Mouse (Mus musculus): Measurements from ENCODE around the gene Zfp462. TPM values are rescaled to one million over a fixed set of nuclear protein-coding genes. Genes with fewer than 3 reads are reported as not detected.

The Zfp462 gene
- polyA plus RNA-seq, 1 experiment from 2014 or later, result 5.5 TPM

DNA sequence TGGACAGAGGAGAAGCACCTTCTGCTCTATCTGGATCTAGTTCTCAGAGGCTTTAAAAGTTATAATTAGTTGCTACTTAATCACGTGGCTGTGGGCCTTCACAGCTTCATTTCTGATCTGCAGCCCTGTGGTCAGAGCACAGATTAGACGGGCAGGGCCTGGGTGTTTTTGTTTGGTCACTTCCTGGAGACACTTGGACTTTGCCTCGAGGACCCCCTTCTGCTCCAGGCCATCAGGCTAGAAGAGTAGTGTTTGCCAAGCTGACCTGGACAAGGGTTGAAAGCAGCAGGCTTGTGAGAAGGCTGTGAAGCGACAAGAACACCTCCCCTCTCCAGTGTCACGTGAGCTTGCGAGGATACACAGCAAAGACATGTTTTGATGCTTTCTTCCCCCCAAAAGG lies 58.3 kb downstream of the Zfp462 start:
- Histone ChIP-seq H3K9ac (no peak overlapping the region), H3K9me3 (no peaks in the 10 kb centered on the region), H3K27ac (no peak overlapping the region), H3K4me2 (no peak overlapping the region), H3K4me1 (peaks cover 24% of the 10 kb centered on the region), H3K36me3 (peaks cover 11% of the 10 kb centered on the region), H3K4me3 (no peak overlapping the region), H3K27me3 (no peaks in the 10 kb centered on the region)
- WGBS, result 74% methylated on average over 6 of the region's 6 CpGs
- ATAC-seq (ENCODE audit: insufficient number of reproducible peaks, low FRiP score, low TSS enrichment, low read depth), result no peak

- ATAC-seq (ENCODE audit: insufficient number of reproducible peaks, low FRiP score, low TSS enrichment, low read depth), result no peak
Observed at GRCm38 (mm10) chr4:55005066-55005465, 60.2 kb downstream of the Zfp462 start.

GRCm38 (mm10) chr4:55005521-55005969 lies 60.7 kb downstream of the Zfp462 start:
- no peaks in the 10 kb centered on the region for H3K27me3 ChIP-seq
- H3K36me3 ChIP-seq, result peaks cover 35% of the 10 kb centered on the region
- peak overlapping the region; percentile 68 for H3K27ac ChIP-seq
- H3K4me2 ChIP-seq, result peak overlapping the region; percentile 34; the same call in 1 of the 2 replicates
- WGBS, result 19% methylated on average over 9 of the region's 9 CpGs
- H3K9ac ChIP-seq, result no peak overlapping the region
- H3K4me1 ChIP-seq, result peaks cover 22% of the 10 kb centered on the region
- ATAC-seq (ENCODE audit: insufficient number of reproducible peaks, low FRiP score, low TSS enrichment, low read depth), result no peak
- no peaks in the 10 kb centered on the region for H3K9me3 ChIP-seq
- H3K4me3 ChIP-seq, result peak overlapping the region; percentile 17

More at GRCm38 (mm10) chr4:55005066-55005465, 60.2 kb downstream of the Zfp462 start:
- Histone ChIP-seq H3K27me3 (no peaks in the 10 kb centered on the region), H3K4me2 (peak overlapping the region; percentile 34; the same call in 1 of the 2 replicates), H3K4me3 (peak overlapping the region; percentile 17), H3K27ac (peak overlapping the region; percentile 68), H3K9ac (no peak overlapping the region), H3K9me3 (no peaks in the 10 kb centered on the region), H3K36me3 (peaks cover 30% of the 10 kb centered on the region), H3K4me1 (peaks cover 24% of the 10 kb centered on the region)
- 15% methylated on average over 4 of the region's 4 CpGs for WGBS

DNA sequence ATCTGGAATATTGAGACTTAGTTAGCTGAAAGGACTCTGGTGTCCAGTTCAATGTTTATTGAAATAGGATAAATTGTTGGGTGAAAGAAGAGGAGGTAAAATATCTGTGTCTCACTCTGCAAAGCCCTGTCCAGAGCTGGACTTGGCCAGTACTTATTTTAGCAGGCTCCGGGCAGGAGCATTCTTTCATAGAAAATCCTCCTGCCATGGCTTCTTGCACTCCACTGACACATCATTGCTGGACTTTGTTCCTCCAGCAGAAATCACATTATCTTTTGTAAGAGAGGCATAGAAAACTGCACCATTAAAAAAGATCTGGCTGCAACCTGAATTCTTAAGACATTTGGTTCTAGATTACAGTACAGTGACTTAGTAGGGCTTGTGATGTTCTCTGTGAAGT lies 61.2 kb downstream of the Zfp462 start:
- Histone ChIP-seq H3K27ac (peak overlapping the region; percentile 68; the same call in 1 of the 2 replicates), H3K36me3 (peaks cover 40% of the 10 kb centered on the region), H3K9ac (no peak overlapping the region), H3K27me3 (no peaks in the 10 kb centered on the region), H3K4me2 (no peak overlapping the region), H3K4me3 (0 out of 2 replicates have a peak overlapping the region, but pooled peaks have one; percentile 17), H3K4me1 (peaks cover 20% of the 10 kb centered on the region), H3K9me3 (no peaks in the 10 kb centered on the region)
- WGBS, result 62% methylated on average over 1 of the region's 1 CpGs
- ATAC-seq (ENCODE audit: insufficient number of reproducible peaks, low FRiP score, low TSS enrichment, low read depth), result no peak

DNA sequence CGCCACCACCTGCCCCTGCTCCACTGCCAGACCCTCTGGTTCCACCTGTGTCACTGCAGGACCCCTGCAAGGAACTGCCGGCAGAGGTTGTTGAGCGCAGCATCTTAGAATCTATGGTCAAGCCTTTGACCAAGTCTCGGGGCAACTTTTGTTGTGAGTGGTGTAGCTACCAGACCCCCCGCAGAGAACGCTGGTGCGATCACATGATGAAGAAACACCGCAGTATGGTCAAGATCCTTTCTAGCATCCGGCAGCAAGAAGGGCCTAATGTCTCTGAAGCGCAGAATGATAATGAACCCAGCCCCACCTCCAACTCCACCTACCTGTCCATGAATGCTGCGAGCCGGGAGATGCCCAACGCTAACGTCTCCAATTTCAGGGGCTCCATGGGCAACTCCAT lies 63.8 kb downstream of the Zfp462 start:
- WGBS, result 96% methylated on average over 14 of the region's 14 CpGs
- Histone ChIP-seq H3K4me1 (peaks cover 20% of the 10 kb centered on the region), H3K27ac (no peak overlapping the region), H3K9me3 (no peaks in the 10 kb centered on the region), H3K36me3 (peaks cover 62% of the 10 kb centered on the region), H3K4me3 (no peak overlapping the region), H3K9ac (no peak overlapping the region), H3K4me2 (no peak overlapping the region), H3K27me3 (no peaks in the 10 kb centered on the region)
- ATAC-seq (ENCODE audit: insufficient number of reproducible peaks, low FRiP score, low TSS enrichment, low read depth), result no peak

GRCm38 (mm10) chr4:55011391-55011790 lies 66.5 kb downstream of the Zfp462 start:
- H3K9ac ChIP-seq, result no peak overlapping the region
- H3K4me2 ChIP-seq, result no peak overlapping the region
- H3K4me3 ChIP-seq, result no peak overlapping the region
- no peaks in the 10 kb centered on the region for H3K27me3 ChIP-seq
- WGBS, result 91% methylated on average over 12 of the region's 12 CpGs
- H3K36me3 ChIP-seq, result peaks cover 85% of the 10 kb centered on the region
- H3K9me3 ChIP-seq, result no peaks in the 10 kb centered on the region
- no peak overlapping the region for H3K27ac ChIP-seq
- ATAC-seq (ENCODE audit: insufficient number of reproducible peaks, low FRiP score, low TSS enrichment, low read depth), result no peak
- no peaks in the 10 kb centered on the region; the same call in 1 of the 2 replicates for H3K4me1 ChIP-seq

DNA sequence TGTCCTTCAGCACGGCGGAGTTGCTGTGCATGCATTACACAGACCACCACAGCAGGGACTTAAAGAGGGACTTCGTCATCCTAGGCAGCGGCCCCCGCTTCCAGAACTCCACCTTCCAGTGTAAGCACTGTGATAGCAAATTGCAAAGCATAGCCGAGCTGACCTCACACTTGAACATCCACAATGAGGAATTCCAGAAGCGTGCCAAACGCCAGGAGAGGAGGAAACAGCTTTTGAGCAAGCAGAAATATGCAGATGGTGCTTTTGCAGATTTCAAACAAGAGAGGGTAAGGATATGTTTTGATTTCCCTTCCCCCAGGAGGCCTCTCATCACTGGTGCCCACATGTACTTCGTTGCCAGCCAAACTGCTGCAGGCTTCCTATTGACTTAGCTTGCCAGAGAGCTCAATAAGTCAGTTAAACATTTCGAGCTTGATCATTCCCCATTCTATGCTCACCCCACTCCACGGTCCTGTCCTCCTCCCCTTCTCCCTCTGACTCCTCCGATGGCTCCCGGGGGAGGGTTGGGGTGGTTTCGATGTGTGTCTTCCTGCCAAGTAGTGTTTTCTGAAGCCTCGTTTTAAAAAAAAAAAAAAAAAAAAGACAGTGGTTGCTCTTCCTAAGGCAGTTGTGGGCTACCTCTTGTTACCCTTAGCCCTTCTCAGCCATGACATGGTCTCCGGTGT lies 68.9 kb downstream of the Zfp462 start:
- H3K4me3 ChIP-seq, result no peak overlapping the region
- H3K4me1 ChIP-seq, result no peaks in the 10 kb centered on the region
- peaks cover 89% of the 10 kb centered on the region for H3K36me3 ChIP-seq
- no peaks in the 10 kb centered on the region for H3K9me3 ChIP-seq
- H3K4me2 ChIP-seq, result no peak overlapping the region
- no peak for ATAC-seq (ENCODE audit: insufficient number of reproducible peaks, low FRiP score, low TSS enrichment, low read depth)
- no peaks in the 10 kb centered on the region for H3K27me3 ChIP-seq
- WGBS, result 73% methylated on average over 16 of the region's 16 CpGs
- H3K9ac ChIP-seq, result no peak overlapping the region
- H3K27ac ChIP-seq, result no peak overlapping the region

DNA sequence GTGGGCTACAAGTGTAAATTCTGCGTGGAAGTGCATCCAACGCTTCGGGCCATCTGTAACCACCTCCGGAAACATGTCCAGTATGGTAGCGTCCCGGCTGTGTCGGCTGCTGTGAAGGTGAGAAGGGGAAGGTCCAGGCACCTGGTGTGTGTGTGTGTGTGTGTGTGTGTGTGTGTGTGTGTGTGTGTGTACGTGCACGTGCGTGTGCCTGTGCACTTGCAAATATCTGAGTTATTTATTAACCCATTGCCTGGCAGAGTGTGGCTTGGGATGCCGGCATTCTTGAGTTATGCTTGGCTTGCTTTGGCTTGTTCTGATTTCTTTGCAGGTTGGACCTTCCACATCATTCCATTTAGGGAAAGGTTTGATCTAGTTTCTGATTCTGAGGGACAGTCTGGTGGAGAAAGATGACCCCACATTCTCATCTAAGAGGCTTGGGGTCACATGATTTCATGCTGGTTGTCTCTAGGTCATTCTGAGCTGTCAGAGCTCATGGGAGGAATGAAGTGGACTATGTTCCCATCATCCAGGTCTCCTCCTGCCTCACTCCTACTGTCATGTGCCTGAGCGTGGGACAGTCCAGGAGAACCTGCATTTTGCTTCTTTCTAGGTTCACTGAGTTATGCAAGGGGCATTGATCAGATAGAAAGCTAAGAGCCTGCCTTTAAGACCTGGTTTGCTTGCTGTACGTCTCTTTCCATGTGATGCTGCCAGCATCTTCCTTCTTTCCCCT lies 70.0 kb downstream of the Zfp462 start:
- no peak for ATAC-seq (ENCODE audit: insufficient number of reproducible peaks, low FRiP score, low TSS enrichment, low read depth)
- 85% methylated on average over 12 of the region's 13 CpGs for WGBS
- Histone ChIP-seq H3K36me3 (peaks cover 88% of the 10 kb centered on the region), H3K4me3 (no peak overlapping the region), H3K9me3 (no peaks in the 10 kb centered on the region), H3K9ac (no peak overlapping the region), H3K4me1 (no peaks in the 10 kb centered on the region), H3K27ac (no peak overlapping the region), H3K27me3 (no peaks in the 10 kb centered on the region), H3K4me2 (no peak overlapping the region)

DNA sequence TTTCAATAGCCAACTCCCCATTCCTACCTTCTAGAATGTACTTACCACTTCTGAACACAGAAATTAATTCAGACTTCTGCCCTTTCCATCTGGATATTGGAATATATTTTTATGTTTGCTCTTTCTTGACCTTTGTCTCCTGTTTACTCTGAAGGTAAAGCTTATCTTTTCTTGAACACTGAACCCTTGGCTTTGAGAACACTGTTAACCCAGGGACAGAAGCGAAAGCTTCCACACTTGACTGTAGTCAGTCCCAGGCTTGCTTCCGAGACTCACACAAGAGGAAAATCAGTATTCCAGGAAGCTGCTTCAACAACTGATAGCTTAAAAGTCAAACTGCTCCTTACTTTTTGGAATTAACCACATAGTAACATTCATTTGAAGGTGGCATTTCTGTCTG lies 70.7 kb downstream of the Zfp462 start:
- Histone ChIP-seq H3K4me2 (no peak overlapping the region), H3K27me3 (no peaks in the 10 kb centered on the region), H3K9me3 (no peaks in the 10 kb centered on the region), H3K4me1 (no peaks in the 10 kb centered on the region), H3K27ac (no peak overlapping the region), H3K36me3 (peaks cover 88% of the 10 kb centered on the region), H3K4me3 (no peak overlapping the region), H3K9ac (no peak overlapping the region)
- ATAC-seq (ENCODE audit: insufficient number of reproducible peaks, low FRiP score, low TSS enrichment, low read depth), result no peak
- 100% methylated on average over 2 of the region's 2 CpGs for WGBS

- no peak overlapping the region for H3K4me3 ChIP-seq
- H3K36me3 ChIP-seq, result peaks cover 23% of the 10 kb centered on the region
- no peak overlapping the region for H3K9ac ChIP-seq
- no peaks in the 10 kb centered on the region for H3K27me3 ChIP-seq
- H3K27ac ChIP-seq, result peak overlapping the region; percentile 67
- H3K9me3 ChIP-seq, result no peaks in the 10 kb centered on the region
- peak; percentile 86 for ATAC-seq (ENCODE audit: insufficient number of reproducible peaks, low FRiP score, low TSS enrichment, low read depth)
- WGBS, result 33% methylated on average over 10 of the region's 10 CpGs
- H3K4me1 ChIP-seq, result peaks cover 26% of the 10 kb centered on the region
- H3K4me2 ChIP-seq, result 0 out of 2 replicates have a peak overlapping the region, but pooled peaks have one; percentile 7
Observed at GRCm38 (mm10) chr4:55026109-55026646, 81.3 kb downstream of the Zfp462 start.

DNA sequence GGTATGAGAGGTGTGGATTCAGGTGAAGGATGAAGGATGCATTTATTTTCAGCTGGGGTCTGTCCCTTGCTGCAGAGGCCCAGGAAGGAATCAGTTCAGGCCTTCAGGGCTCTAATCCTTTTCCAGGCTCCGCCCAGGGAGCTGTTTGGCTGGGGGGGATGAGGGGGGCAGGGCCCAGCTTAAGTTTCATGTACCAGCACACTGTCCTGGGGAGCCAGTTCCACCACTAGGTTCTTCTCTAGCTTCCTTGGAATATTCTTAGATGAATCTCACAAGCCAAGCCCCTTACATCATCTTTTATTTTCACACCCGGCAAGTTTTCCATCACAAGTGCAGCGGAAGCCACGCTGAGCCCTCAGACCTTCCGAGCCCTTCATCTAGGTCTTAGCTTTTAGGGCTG lies 85.6 kb downstream of the Zfp462 start:
- no peak overlapping the region for H3K9ac ChIP-seq
- no peak for ATAC-seq (ENCODE audit: insufficient number of reproducible peaks, low FRiP score, low TSS enrichment, low read depth)
- H3K4me2 ChIP-seq, result no peak overlapping the region
- H3K9me3 ChIP-seq, result no peaks in the 10 kb centered on the region
- H3K27ac ChIP-seq, result no peak overlapping the region
- H3K4me3 ChIP-seq, result no peak overlapping the region
- no peaks in the 10 kb centered on the region for H3K27me3 ChIP-seq
- WGBS, result 59% methylated on average over 5 of the region's 5 CpGs
- H3K4me1 ChIP-seq, result peaks cover 24% of the 10 kb centered on the region
- 0 out of 2 replicates have a peak, but pooled peaks cover 3% of the 10 kb centered on the region for H3K36me3 ChIP-seq
